Mouse (Mus musculus) embryo, embryonic 11 days (tissue): ENCODE results near the gene Esp38.
"Not testable (repeated sequence)": the region's sequence is repeated elsewhere in the genome, so short reads cannot be mapped to it uniquely, and the experiment has no call there.

Experiments
- DNase-seq: peaks from one replicate; pipeline ENCODE4 v3.0.0-alpha.2; 2015

The Esp38 gene

GRCm38 (mm10) chr17:39950220-39950619 is at the start of gene Esp38:
Gene Esp38 (plus strand): TSS chr17:39950520.
- DNase-seq = no peak

- DNase-seq = not testable (repeated sequence)
These were observed 47.3 kb upstream of the Esp38 start for GRCm38 (mm10) chr17:39902928-39903545.
